Mouse (Mus musculus): ENCODE data around the gene Fam209. TPM values are rescaled to one million over a fixed set of nuclear protein-coding genes. Genes with fewer than 3 reads are reported as not detected.

Fam209 gene
- total RNA-seq, 1 experiment = 0.54 TPM

DNA sequence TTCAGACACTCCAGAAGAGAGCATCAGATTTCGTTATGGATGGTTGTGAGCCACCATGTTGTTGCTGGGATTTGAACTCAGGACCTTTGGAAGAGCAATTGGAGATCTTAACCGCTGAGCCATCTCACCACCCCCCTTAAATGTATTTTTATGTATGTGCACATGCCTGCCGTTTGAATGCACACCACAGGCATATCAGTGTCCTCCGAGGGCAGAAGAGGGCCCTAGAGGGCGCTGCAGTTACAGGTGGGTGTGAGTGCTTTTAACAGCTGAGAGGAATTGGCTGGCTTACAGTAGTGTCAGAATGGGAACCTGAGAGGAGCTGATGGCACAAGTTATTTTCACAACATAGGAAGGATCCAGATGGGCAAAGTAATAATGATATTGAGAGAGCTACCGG lies 2.6 kb downstream of the Fam209 start:
- no peaks in the 10 kb centered on the region; a peak in 1 of 4 replicates for H3K4me1 ChIP-seq (ENCODE audit: control insufficient read depth in 2 of 2, insufficient read depth in 2 of 2, low read length in 2 of 2, poor library complexity in 1 of 2)
- peak; percentile 42 for DNase-seq (ENCODE audit: low read depth, low spot score)
- H3K9me3 ChIP-seq (ENCODE audit: control insufficient read depth, insufficient read depth, low read depth, low read length) = no peaks in the 10 kb centered on the region
- no peak overlapping the region for H3K9ac ChIP-seq (ENCODE audit: insufficient read depth, low read depth, low read length, poor library complexity, severe bottlenecking)
- no peak overlapping the region for H3K27ac ChIP-seq (ENCODE audit: insufficient read depth, low read depth, low read length, poor library complexity, severe bottlenecking)
- in situ Hi-C loops (cut with MboI; ENCODE audit: low sequenced_read_pairs in 2 of 2, unreplicated experiment in 2 of 2) = loop anchor here (10.0 to 25.0 kb wide), 2 partner anchors 287 to 300 kb away; no protein-coding TSS in a partner anchor
- no peaks in the 10 kb centered on the region for H3K36me3 ChIP-seq (ENCODE audit: control insufficient read depth, insufficient read depth, low read length, poor library complexity, severe bottlenecking)
- no peak overlapping the region for H3K4me3 ChIP-seq (ENCODE audit: insufficient read depth in 1 of 2, low read depth in 1 of 2, low read length in 2 of 2, poor library complexity in 1 of 2, severe bottlenecking in 1 of 2)
- TF ChIP-seq CHD2 (IDR thresholded peaks at IDR 0.05; ENCODE audit: low read depth, low read length) = no peak
- no peak for TF ChIP-seq MAFK (IDR thresholded peaks at IDR 0.05; ENCODE audit: insufficient read depth, low read depth, low read length)
- no peak for TF ChIP-seq ZC3H11A (IDR thresholded peaks at IDR 0.05; ENCODE audit: borderline replicate concordance, low read depth, low read length)
- TF ChIP-seq HCFC1 (IDR thresholded peaks at IDR 0.05; ENCODE audit: borderline replicate concordance, insufficient read depth, low read length) = no peak
- TF ChIP-seq ZNF384 (IDR thresholded peaks at IDR 0.05; ENCODE audit: low read depth, low read length) = no peak

DNA sequence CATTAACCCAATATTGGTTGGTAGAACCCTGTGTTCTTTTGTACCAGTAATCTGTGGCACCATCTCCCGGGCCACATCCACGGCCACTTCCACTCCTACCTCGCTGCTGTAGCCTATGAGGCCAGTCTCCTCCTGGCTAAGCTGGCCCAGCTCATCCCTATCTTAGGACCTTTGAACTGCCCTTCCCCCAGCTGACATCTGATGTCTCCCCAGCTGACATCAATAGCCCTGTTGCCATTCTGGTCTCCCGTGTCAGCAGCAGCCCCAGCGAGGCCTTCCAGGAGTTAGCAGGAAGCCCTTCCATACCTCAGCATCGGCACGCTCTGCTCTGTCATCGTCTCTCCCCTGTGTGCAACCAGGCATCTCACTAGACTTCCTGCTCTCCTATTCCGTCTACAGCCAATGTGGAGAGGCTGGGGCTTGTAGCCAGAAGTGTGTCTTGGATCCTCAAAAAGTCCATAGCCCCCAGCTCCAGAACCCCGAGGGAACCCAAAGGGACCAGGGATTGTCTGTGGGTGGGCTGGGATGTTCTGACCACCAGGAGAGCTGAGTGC lies 4.5 kb downstream of the Fam209 start:
- Histone ChIP-seq H3K9ac (ENCODE audit: insufficient read depth, low read depth, low read length, poor library complexity, severe bottlenecking) (no peak overlapping the region), H3K27ac (ENCODE audit: insufficient read depth, low read depth, low read length, poor library complexity, severe bottlenecking) (no peak overlapping the region), H3K36me3 (ENCODE audit: control insufficient read depth, insufficient read depth, low read length, poor library complexity, severe bottlenecking) (no peaks in the 10 kb centered on the region), H3K9me3 (ENCODE audit: control insufficient read depth, insufficient read depth, low read depth, low read length) (no peaks in the 10 kb centered on the region), H3K4me3 (ENCODE audit: insufficient read depth in 1 of 2, low read depth in 1 of 2, low read length in 2 of 2, poor library complexity in 1 of 2, severe bottlenecking in 1 of 2) (no peak overlapping the region), H3K4me1 (ENCODE audit: control insufficient read depth in 2 of 2, insufficient read depth in 2 of 2, low read length in 2 of 2, poor library complexity in 1 of 2) (peaks cover 0 to 5% of the 10 kb centered on the region in 2 experiments; a peak in 2 of 4 replicates)
- no peak for DNase-seq (ENCODE audit: low read depth, low spot score)
- in situ Hi-C loops (cut with MboI; ENCODE audit: low sequenced_read_pairs in 2 of 2, unreplicated experiment in 2 of 2) = loop anchor here (10.0 to 25.0 kb wide), 2 partner anchors 286 to 298 kb away; no protein-coding TSS in a partner anchor
- no peak for TF ChIP-seq ZNF384 (IDR thresholded peaks at IDR 0.05; ENCODE audit: low read depth, low read length)
- no peak for TF ChIP-seq MAFK (IDR thresholded peaks at IDR 0.05; ENCODE audit: insufficient read depth, low read depth, low read length)
- no peak for TF ChIP-seq CHD2 (IDR thresholded peaks at IDR 0.05; ENCODE audit: low read depth, low read length)
- no peak for TF ChIP-seq HCFC1 (IDR thresholded peaks at IDR 0.05; ENCODE audit: borderline replicate concordance, insufficient read depth, low read length)
- TF ChIP-seq ZC3H11A (IDR thresholded peaks at IDR 0.05; ENCODE audit: borderline replicate concordance, low read depth, low read length) = no peak

DNA sequence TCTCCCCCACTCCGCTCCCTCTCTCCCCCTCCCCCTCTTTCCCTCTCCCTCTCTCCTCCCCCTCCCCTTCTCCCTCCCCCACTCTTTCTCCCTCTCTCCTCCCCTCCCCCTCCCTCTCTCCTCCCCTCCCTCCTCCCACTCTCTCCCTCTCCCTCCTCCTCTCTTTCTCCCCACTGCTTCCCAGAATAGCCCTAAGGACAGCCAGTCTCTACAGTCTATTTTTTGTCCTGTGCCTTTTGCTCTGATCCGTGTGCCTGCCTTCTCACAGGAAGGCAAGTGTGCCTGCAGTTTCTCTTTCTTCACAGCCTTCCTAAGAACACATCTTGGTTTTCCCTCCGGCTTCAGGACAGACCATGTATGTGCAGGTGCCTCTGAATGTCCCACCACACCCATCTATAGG lies 5.0 kb downstream of the Fam209 start:
- no peak for TF ChIP-seq CHD2 (IDR thresholded peaks at IDR 0.05; ENCODE audit: low read depth, low read length)
- TF ChIP-seq ZC3H11A (IDR thresholded peaks at IDR 0.05; ENCODE audit: borderline replicate concordance, low read depth, low read length) = no peak
- TF ChIP-seq MAFK (IDR thresholded peaks at IDR 0.05; ENCODE audit: insufficient read depth, low read depth, low read length) = no peak
- no peak for TF ChIP-seq ZNF384 (IDR thresholded peaks at IDR 0.05; ENCODE audit: low read depth, low read length)
- TF ChIP-seq HCFC1 (IDR thresholded peaks at IDR 0.05; ENCODE audit: borderline replicate concordance, insufficient read depth, low read length) = no peak
- Histone ChIP-seq H3K4me1 (ENCODE audit: control insufficient read depth in 2 of 2, insufficient read depth in 2 of 2, low read length in 2 of 2, poor library complexity in 1 of 2) (peaks cover 0 to 5% of the 10 kb centered on the region in 2 experiments; a peak in 2 of 4 replicates), H3K9ac (ENCODE audit: insufficient read depth, low read depth, low read length, poor library complexity, severe bottlenecking) (no peak overlapping the region), H3K4me3 (ENCODE audit: insufficient read depth in 1 of 2, low read depth in 1 of 2, low read length in 2 of 2, poor library complexity in 1 of 2, severe bottlenecking in 1 of 2) (no peak overlapping the region), H3K36me3 (ENCODE audit: control insufficient read depth, insufficient read depth, low read length, poor library complexity, severe bottlenecking) (no peaks in the 10 kb centered on the region), H3K27ac (ENCODE audit: insufficient read depth, low read depth, low read length, poor library complexity, severe bottlenecking) (no peak overlapping the region), H3K9me3 (ENCODE audit: control insufficient read depth, insufficient read depth, low read depth, low read length) (no peaks in the 10 kb centered on the region)
- in situ Hi-C loops (cut with MboI; ENCODE audit: low sequenced_read_pairs in 2 of 2, unreplicated experiment in 2 of 2) = loop anchor here (10.0 to 25.0 kb wide), 2 partner anchors 285 to 297 kb away; no protein-coding TSS in a partner anchor
- DNase-seq (ENCODE audit: low read depth, low spot score) = no peak

DNA sequence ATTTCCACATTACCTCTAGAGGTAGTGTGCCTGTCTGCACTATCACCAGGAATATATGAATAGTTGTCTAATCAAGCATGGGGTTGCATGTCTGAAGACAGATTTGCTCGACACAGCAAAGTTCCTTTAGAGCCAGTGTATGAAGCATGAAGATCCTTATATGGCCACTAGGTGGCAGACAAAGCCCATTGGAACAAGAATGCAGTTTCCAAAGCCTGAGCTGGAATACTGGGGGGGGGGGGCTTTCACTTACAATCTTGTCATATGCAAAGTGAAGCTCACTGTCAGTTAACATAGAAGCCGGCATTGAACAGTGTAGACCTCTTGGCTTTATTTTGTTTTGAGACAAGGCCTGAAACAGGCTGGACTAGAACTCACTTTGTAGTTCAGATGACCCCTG lies 5.5 kb downstream of the Fam209 start:
- in situ Hi-C loops (cut with MboI; ENCODE audit: low sequenced_read_pairs in 2 of 2, unreplicated experiment in 2 of 2) = loop anchor here (10.0 to 25.0 kb wide), 2 partner anchors 284 to 297 kb away; no protein-coding TSS in a partner anchor
- H3K27ac ChIP-seq (ENCODE audit: insufficient read depth, low read depth, low read length, poor library complexity, severe bottlenecking) = no peak overlapping the region
- no peak overlapping the region for H3K4me3 ChIP-seq (ENCODE audit: insufficient read depth in 1 of 2, low read depth in 1 of 2, low read length in 2 of 2, poor library complexity in 1 of 2, severe bottlenecking in 1 of 2)

More for the DNA sequence above, 5.5 kb downstream of the Fam209 start:
- peak; percentile 76 for DNase-seq (ENCODE audit: low read depth, low spot score)
- H3K9ac ChIP-seq (ENCODE audit: insufficient read depth, low read depth, low read length, poor library complexity, severe bottlenecking) = no peak overlapping the region
- H3K4me1 ChIP-seq (ENCODE audit: control insufficient read depth in 2 of 2, insufficient read depth in 2 of 2, low read length in 2 of 2, poor library complexity in 1 of 2) = peaks cover 0 to 5% of the 10 kb centered on the region in 2 experiments; a peak in 2 of 4 replicates
- H3K36me3 ChIP-seq (ENCODE audit: control insufficient read depth, insufficient read depth, low read length, poor library complexity, severe bottlenecking) = no peaks in the 10 kb centered on the region
- TF ChIP-seq MAFK (IDR thresholded peaks at IDR 0.05; ENCODE audit: insufficient read depth, low read depth, low read length) (no peak), ZC3H11A (IDR thresholded peaks at IDR 0.05; ENCODE audit: borderline replicate concordance, low read depth, low read length) (peak; percentile 97), ZNF384 (IDR thresholded peaks at IDR 0.05; ENCODE audit: low read depth, low read length) (no peak), CHD2 (IDR thresholded peaks at IDR 0.05; ENCODE audit: low read depth, low read length) (no peak)
- no peaks in the 10 kb centered on the region for H3K9me3 ChIP-seq (ENCODE audit: control insufficient read depth, insufficient read depth, low read depth, low read length)
